Mouse (Mus musculus): ENCODE measurements around the gene Ppt2.

DNA sequence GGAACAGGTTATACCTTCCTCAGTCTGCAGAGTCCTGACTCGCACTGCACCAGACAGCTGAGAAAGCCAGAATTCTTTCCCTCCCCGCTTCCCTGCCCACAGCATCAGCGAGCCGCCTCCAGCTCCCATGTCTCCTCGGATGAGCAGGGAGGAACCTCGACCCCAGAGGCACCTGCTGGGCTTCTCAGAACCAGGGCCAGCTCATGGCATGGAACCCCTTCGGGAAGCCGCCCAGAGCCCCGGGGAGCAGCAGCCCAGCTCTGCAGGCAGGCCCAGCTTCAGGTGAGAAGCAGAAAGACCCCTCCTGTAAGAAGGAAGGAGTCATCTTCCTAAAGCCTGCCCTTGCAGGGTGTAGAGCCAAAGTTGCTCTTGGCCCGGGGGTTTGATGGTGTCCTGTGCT, 24.2 kb upstream of the Ppt2 start:
- no peak for TF ChIP-seq POLR2A (IDR thresholded peaks at IDR 0.05; ENCODE audit: extremely low read depth, insufficient read depth, low read length)
- TF ChIP-seq CTCF (IDR thresholded peaks at IDR 0.05; ENCODE audit: extremely low read depth, insufficient read depth, low read length): no peak

Measured in cortical plate, adult 2 months (tissue).